Mouse (Mus musculus) monocyte, adult 2 months (primary cell): ENCODE data around the gene Maml2.
"Not testable (repeated sequence)": the region's sequence is repeated elsewhere in the genome, so short reads cannot be mapped to it uniquely, and the experiment has no call there.

Experiments
- DNase-seq, 2 experiments: peaks; one replicate each; pipeline ENCODE4 v3.0.0; 2022; ENCODE audit warnings: low spot score in 2 of 2, low read depth in 1 of 2

The Maml2 gene

GRCm38 (mm10) chr9:13701773-13702172, 404.0 kb downstream of the Maml2 start:
- DNase-seq, result peak in 1 of 2 experiments; percentile 2

- DNase-seq, result no peak
Measured at GRCm38 (mm10) chr9:13703100-13703499, 405.3 kb downstream of the Maml2 start.

GRCm38 (mm10) chr9:13704917-13705316, 407.2 kb downstream of the Maml2 start:
- no peak for DNase-seq

GRCm38 (mm10) chr9:13707066-13707555, 409.4 kb downstream of the Maml2 start:
- no peak for DNase-seq

- no peak for DNase-seq
Measured at GRCm38 (mm10) chr9:13709436-13709835, 411.7 kb downstream of the Maml2 start.

GRCm38 (mm10) chr9:13715891-13716290, 418.1 kb downstream of the Maml2 start:
- DNase-seq, result not testable (repeated sequence)

GRCm38 (mm10) chr9:13716316-13717099, 418.8 kb downstream of the Maml2 start:
- peak; percentile 4 to 39 for DNase-seq

GRCm38 (mm10) chr9:13748404-13748797, 450.6 kb downstream of the Maml2 start, which contains the start of gene Mtmr2:
Mtmr2 (plus strand) TSS chr9:13748410.
- no peak for DNase-seq

- DNase-seq, result peak; percentile 74 to 90
Measured at GRCm38 (mm10) chr9:13748798-13749674, 451.3 kb downstream of the Maml2 start.

GRCm38 (mm10) chr9:13749675-13749998, 451.9 kb downstream of the Maml2 start:
- no peak for DNase-seq

- no peak for DNase-seq
Measured at GRCm38 (mm10) chr9:13752543-13752942, 454.8 kb downstream of the Maml2 start.
